Mouse (Mus musculus): ENCODE data around the gene 4930579G24Rik. TPM values are rescaled to one million over a fixed set of nuclear protein-coding genes. Genes with fewer than 3 reads are reported as not detected.
A peak's percentile ranks its signal among the peaks of the same experiment; 100 is the strongest.

Gene 4930579G24Rik
- 13.2 and 18.6 TPM in 2 replicates for polyA plus RNA-seq (2015; fragmentation: Nextera tagmentation; extraction: Ambion mirVana)

GRCm38 (mm10) chr3:79628561-79629415 is at the start of gene 4930579G24Rik:
TSS of gene 4930579G24Rik (plus strand) at chr3:79629079.
- DNase-seq (ENCODE audit: low spot score) (peak; percentile 100), ATAC-seq (replicated peaks; ENCODE audit: low FRiP score, low read depth) (peak; percentile 99)
- TF ChIP-seq CTCF (IDR thresholded peaks at IDR 0.05; ENCODE audit: low read depth), result no peak
- Histone ChIP-seq H3K27me3 (ENCODE audit: insufficient read depth, low read length) (no peaks in the 10 kb centered on the region), H3K27ac (peak within 1 kb of the TSS; percentile 77), H3K9ac (ENCODE audit: low read depth, low read length) (peak within 1 kb of the TSS; percentile 74), H3K4me1 (replicated peaks; ENCODE audit: insufficient read depth, low read length) (0 out of 2 replicates have a peak, but pooled peaks cover 4% of the 10 kb centered on the region), H3K36me3 (ENCODE audit: insufficient read depth, low read length) (peaks cover 14% of the 10 kb centered on the region; the same call in 1 of the 2 replicates), H3K4me2 (ENCODE audit: low read length) (peak within 1 kb of the TSS; percentile 72), H3K9me3 (replicated peaks; ENCODE audit: low read length) (no peaks in the 10 kb centered on the region), H3K4me3 (replicated peaks; ENCODE audit: low read depth, low read length) (peak within 1 kb of the TSS; percentile 73)
- under 1% methylated on average over 60 of the region's 60 CpGs for WGBS

- no peak for TF ChIP-seq CTCF (IDR thresholded peaks at IDR 0.05; ENCODE audit: low read depth)
- H3K27me3 ChIP-seq (ENCODE audit: insufficient read depth, low read length), result no peaks in the 10 kb centered on the region
- ATAC-seq (replicated peaks; ENCODE audit: low FRiP score, low read depth), result no peak
- whole genome bisulfite sequencing, result 62% methylated on average over 5 of the region's 5 CpGs
- H3K4me1 ChIP-seq (replicated peaks; ENCODE audit: insufficient read depth, low read length), result no peaks in the 10 kb centered on the region
- no peaks in the 10 kb centered on the region for H3K36me3 ChIP-seq (ENCODE audit: insufficient read depth, low read length)
- no peak overlapping the region for H3K4me2 ChIP-seq (ENCODE audit: low read length)
- DNase-seq (ENCODE audit: low spot score), result no peak
- H3K4me3 ChIP-seq (replicated peaks; ENCODE audit: low read depth, low read length), result no peak overlapping the region
- H3K9ac ChIP-seq (ENCODE audit: low read depth, low read length), result no peak overlapping the region
- H3K9me3 ChIP-seq (replicated peaks; ENCODE audit: low read length), result no peaks in the 10 kb centered on the region
- no peak overlapping the region for H3K27ac ChIP-seq
Measured at GRCm38 (mm10) chr3:79579891-79580575, 48.8 kb upstream of the 4930579G24Rik start.

GRCm38 (mm10) chr3:79586804-79587203 is 42.1 kb upstream of the 4930579G24Rik start:
- WGBS, result 5% methylated on average over 6 of the region's 6 CpGs
- H3K27ac ChIP-seq, result no peak overlapping the region

GRCm38 (mm10) chr3:79589671-79590070 is 39.2 kb upstream of the 4930579G24Rik start:
- ATAC-seq (replicated peaks; ENCODE audit: low FRiP score, low read depth), result no peak
- TF ChIP-seq CTCF (IDR thresholded peaks at IDR 0.05; ENCODE audit: low read depth), result no peak
- 62% methylated on average over 2 of the region's 2 CpGs for WGBS

More at GRCm38 (mm10) chr3:79586804-79587203, 42.1 kb upstream of the 4930579G24Rik start:
- TF ChIP-seq CTCF (IDR thresholded peaks at IDR 0.05; ENCODE audit: low read depth), result peak; percentile 99
- H3K27me3 ChIP-seq (ENCODE audit: insufficient read depth, low read length), result no peaks in the 10 kb centered on the region
- DNase-seq (ENCODE audit: low spot score) (peak; percentile 95), ATAC-seq (replicated peaks; ENCODE audit: low FRiP score, low read depth) (peak; percentile 79)
- no peaks in the 10 kb centered on the region for H3K36me3 ChIP-seq (ENCODE audit: insufficient read depth, low read length)
- H3K4me1 ChIP-seq (replicated peaks; ENCODE audit: insufficient read depth, low read length), result no peaks in the 10 kb centered on the region
- no peaks in the 10 kb centered on the region for H3K9me3 ChIP-seq (replicated peaks; ENCODE audit: low read length)
- H3K9ac ChIP-seq (ENCODE audit: low read depth, low read length), result no peak overlapping the region
- H3K4me2 ChIP-seq (ENCODE audit: low read length), result no peak overlapping the region
- no peak overlapping the region for H3K4me3 ChIP-seq (replicated peaks; ENCODE audit: low read depth, low read length)

GRCm38 (mm10) chr3:79590863-79591792 is 37.8 kb upstream of the 4930579G24Rik start, which contains the start of gene Ppid:
TSS of gene Ppid (plus strand) at chr3:79591342.
- peak; percentile 96 for DNase-seq (ENCODE audit: low spot score)
- H3K4me1 ChIP-seq (replicated peaks; ENCODE audit: insufficient read depth, low read length), result 0 out of 2 replicates have a peak, but pooled peaks cover 4% of the 10 kb centered on the region
- ATAC-seq (replicated peaks; ENCODE audit: low FRiP score, low read depth), result peak; percentile 85
- H3K9me3 ChIP-seq (replicated peaks; ENCODE audit: low read length), result no peaks in the 10 kb centered on the region
- WGBS, result 3% methylated on average over 63 of the region's 63 CpGs
- H3K36me3 ChIP-seq (ENCODE audit: insufficient read depth, low read length), result peaks cover 17% of the 10 kb centered on the region
- peak; percentile 22; the same call in 1 of the 2 replicates for TF ChIP-seq CTCF (IDR thresholded peaks at IDR 0.05; ENCODE audit: low read depth)
- H3K9ac ChIP-seq (ENCODE audit: low read depth, low read length), result peak within 1 kb of the TSS; percentile 91
- H3K4me3 ChIP-seq (replicated peaks; ENCODE audit: low read depth, low read length), result peak within 1 kb of the TSS; percentile 95
- H3K27me3 ChIP-seq (ENCODE audit: insufficient read depth, low read length), result no peaks in the 10 kb centered on the region
- H3K27ac ChIP-seq, result peak within 1 kb of the TSS; percentile 86
- peak within 1 kb of the TSS; percentile 60 for H3K4me2 ChIP-seq (ENCODE audit: low read length)

More at GRCm38 (mm10) chr3:79589671-79590070, 39.2 kb upstream of the 4930579G24Rik start:
- Histone ChIP-seq H3K9ac (ENCODE audit: low read depth, low read length) (no peak overlapping the region), H3K4me2 (ENCODE audit: low read length) (no peak overlapping the region), H3K27ac (no peak overlapping the region), H3K4me3 (replicated peaks; ENCODE audit: low read depth, low read length) (no peak overlapping the region), H3K9me3 (replicated peaks; ENCODE audit: low read length) (no peaks in the 10 kb centered on the region), H3K4me1 (replicated peaks; ENCODE audit: insufficient read depth, low read length) (0 out of 2 replicates have a peak, but pooled peaks cover 4% of the 10 kb centered on the region), H3K36me3 (ENCODE audit: insufficient read depth, low read length) (peaks cover 7% of the 10 kb centered on the region; the same call in 1 of the 2 replicates), H3K27me3 (ENCODE audit: insufficient read depth, low read length) (no peaks in the 10 kb centered on the region)
- no peak for DNase-seq (ENCODE audit: low spot score)
